Mouse (Mus musculus) stomach, embryonic 16.5 days (tissue): ENCODE data around the gene Ephb2. TPM values are rescaled to one million over a fixed set of nuclear protein-coding genes. Genes with fewer than 3 reads are reported as not detected.
A peak's percentile ranks its signal among the peaks of the same experiment; 100 is the strongest.

Source experiments
- ATAC-seq: fragments of 200-750 bp; cut with Nextera tagmentation; 2 replicates; pipeline ENCODE4 v1.8.0; 2017; ENCODE audit warnings: moderate number of reproducible peaks, moderate TSS enrichment; ENCODE audit not compliant: insufficient read depth, low FRiP score
- H3K27ac ChIP-seq: fragments of 300-500 bp; sonication (generic); 2 replicates; pipeline ENCODE4 v1.5.1; 2014; ENCODE audit warnings: low read length
- H3K27me3 ChIP-seq: fragments of 300-500 bp; sonication (generic); 2 replicates; pipeline ENCODE4 v1.6.1; 2014; ENCODE audit warnings: low read length, control low read depth, mixed read lengths; ENCODE audit not compliant: control insufficient read depth, insufficient read depth
- H3K36me3 ChIP-seq: fragments of 300-500 bp; sonication (generic); 2 replicates; pipeline ENCODE4 v1.6.1; 2014; ENCODE audit warnings: low read length; ENCODE audit not compliant: control insufficient read depth, insufficient read depth
- H3K4me1 ChIP-seq: fragments of 300-500 bp; sonication (generic); 2 replicates; pipeline ENCODE4 v1.6.1; 2014; ENCODE audit warnings: low read length, control low read depth, mixed read lengths; ENCODE audit not compliant: control insufficient read depth, insufficient read depth
- H3K4me2 ChIP-seq: fragments of 300-500 bp; sonication (generic); 2 replicates; pipeline ENCODE4 v1.6.1; 2014; ENCODE audit warnings: low read depth, low read length, mixed read lengths
- H3K4me3 ChIP-seq: fragments of 300-500 bp; sonication (generic); replicated peaks from 2 replicates; pipeline ENCODE4 v1.5.1; 2014; ENCODE audit warnings: mild to moderate bottlenecking, low read length
- H3K9ac ChIP-seq: fragments of 300-500 bp; sonication (generic); 2 replicates; pipeline ENCODE4 v1.6.1; 2014; ENCODE audit warnings: low read length
- H3K9me3 ChIP-seq: fragments of 300-500 bp; sonication (generic); replicated peaks from 2 replicates; pipeline ENCODE4 v1.6.1; 2016; ENCODE audit warnings: low read length, control low read depth; ENCODE audit not compliant: control insufficient read depth
- WGBS: fragments of 180-500 bp; shearing (Covaris S2); extraction: QIAGEN DNeasy Blood & Tissue Kit; methylation state at CpG from one replicate; pipeline ENCODE4 v1.1.7; 2014; 5-methylcytosine and 5-hydroxymethylcytosine counted together
- polyA plus RNA-seq: library from polyadenylated mRNA; unstranded; fragments of >200 nt; fragmentation: Nextera tagmentation; extraction: Ambion mirVana; gene quantifications from 2 replicates; pipeline ENCODE4 v1.2.1, GENCODE M21; 2015

Ephb2 gene
- polyA plus RNA-seq, 1 experiment from 2014 or later = 3.8 TPM

DNA sequence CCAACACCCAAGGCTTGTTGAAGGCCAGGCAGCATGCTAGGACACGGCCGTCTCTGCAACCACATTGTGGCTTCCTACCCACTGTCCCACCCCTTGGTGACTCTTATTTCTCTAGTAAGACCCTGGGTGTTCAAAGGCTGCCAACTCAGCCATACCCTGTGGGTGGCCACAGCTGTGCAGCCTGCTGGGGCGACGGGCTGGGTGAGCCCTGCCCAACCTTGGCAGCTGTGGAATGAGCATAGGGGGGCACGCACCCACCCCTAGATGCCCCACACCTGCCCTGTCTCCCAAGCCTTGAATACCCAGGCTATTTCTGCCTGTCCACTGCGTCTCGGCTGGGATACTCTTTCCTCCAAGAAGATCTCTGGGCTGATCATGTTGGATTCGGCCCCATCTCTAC, 81.5 kb downstream of the Ephb2 start:
- Histone ChIP-seq H3K4me2 (no peak overlapping the region), H3K9ac (no peak overlapping the region), H3K9me3 (no peaks in the 10 kb centered on the region), H3K27me3 (no peaks in the 10 kb centered on the region), H3K27ac (no peak overlapping the region), H3K4me3 (no peak overlapping the region), H3K4me1 (peaks cover 52% of the 10 kb centered on the region), H3K36me3 (no peaks in the 10 kb centered on the region)
- 82% methylated on average over 8 of the region's 8 CpGs for WGBS
- no peak for ATAC-seq

DNA sequence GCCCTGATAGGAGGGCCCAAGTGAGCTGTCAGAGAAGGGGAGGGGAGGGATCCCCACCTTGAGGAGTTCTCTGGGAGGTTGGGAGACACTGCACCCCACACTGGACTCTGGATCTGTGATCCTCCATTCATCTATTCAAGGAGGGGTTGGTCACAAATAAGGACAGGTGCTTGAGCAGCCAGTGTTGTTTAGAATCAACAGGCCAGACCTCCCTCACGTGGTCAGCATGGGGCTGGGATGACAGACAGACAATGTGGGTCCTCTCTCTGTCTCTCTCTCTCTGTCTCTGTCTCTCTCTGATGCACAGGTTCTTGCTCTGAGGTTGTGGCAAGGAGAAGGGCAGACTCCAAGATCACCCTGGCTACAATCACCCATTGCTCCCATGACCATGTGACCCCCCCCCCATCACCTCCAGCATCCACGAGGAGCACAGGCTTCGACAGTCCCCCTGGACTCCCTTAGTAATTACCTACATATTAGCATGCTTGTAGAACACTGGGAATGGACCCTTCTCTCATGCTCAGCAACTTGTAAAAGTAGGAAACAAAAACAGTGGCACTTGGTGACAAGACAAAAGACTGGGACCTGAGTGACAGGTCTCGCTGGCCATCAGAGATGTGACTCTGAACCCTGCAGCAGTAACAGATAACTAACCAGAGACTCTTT, 84.3 kb downstream of the Ephb2 start:
- peak overlapping the region; percentile 29; the same call in 1 of the 2 replicates for H3K27ac ChIP-seq
- H3K4me1 ChIP-seq = peaks cover 48% of the 10 kb centered on the region

DNA sequence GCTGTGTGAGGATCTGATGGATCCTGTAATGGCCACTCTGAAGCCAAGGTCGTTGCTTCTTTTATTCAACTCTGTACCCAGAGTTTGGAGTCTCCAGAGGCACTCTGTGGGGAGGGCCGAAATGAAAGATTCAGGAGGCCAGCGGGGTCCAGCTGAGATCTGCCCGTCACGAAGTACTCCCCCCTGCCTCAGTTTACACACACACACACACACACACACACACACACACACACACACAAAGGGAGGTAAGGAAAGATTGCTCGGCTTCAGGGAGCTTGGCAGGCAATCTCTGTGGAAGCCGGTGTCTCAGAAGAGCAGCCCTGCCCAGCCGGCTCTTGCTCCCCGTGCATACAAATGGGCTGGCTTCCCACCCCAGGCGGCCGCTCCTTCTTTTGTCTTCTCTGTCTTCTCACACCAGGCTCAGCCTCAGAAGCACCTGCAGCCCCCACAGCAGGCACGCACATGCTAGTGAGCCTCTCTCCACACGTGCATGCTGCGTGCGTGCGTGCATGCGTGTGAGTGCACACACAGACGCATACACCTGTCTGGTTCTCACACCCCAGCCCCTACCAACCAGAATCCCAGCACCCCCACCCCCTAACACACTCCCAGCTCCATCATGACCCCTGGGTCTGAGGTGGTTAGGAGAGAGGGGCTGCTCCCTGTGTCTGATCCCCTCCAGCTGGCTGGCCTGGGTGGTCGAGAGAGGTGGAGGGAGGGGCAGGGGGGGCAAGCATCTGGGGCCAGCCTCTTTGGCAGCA, 85.0 kb downstream of the Ephb2 start:
- Histone ChIP-seq H3K27ac (peak overlapping the region; percentile 52), H3K27me3 (no peaks in the 10 kb centered on the region), H3K4me2 (0 out of 2 replicates have a peak overlapping the region, but pooled peaks have one; percentile 19), H3K9ac (peak overlapping the region; percentile 57), H3K9me3 (no peaks in the 10 kb centered on the region), H3K4me3 (no peak overlapping the region), H3K4me1 (peaks cover 43% of the 10 kb centered on the region), H3K36me3 (no peaks in the 10 kb centered on the region)
- ATAC-seq = no peak
- 25% methylated on average over 19 of the region's 19 CpGs for WGBS

More for the DNA sequence above, 84.3 kb downstream of the Ephb2 start:
- no peak for ATAC-seq
- H3K9ac ChIP-seq = peak overlapping the region; percentile 57
- no peaks in the 10 kb centered on the region for H3K9me3 ChIP-seq
- H3K4me2 ChIP-seq = no peak overlapping the region
- WGBS = 50% methylated on average over 4 of the region's 4 CpGs
- no peak overlapping the region for H3K4me3 ChIP-seq
- H3K27me3 ChIP-seq = no peaks in the 10 kb centered on the region
- H3K36me3 ChIP-seq = no peaks in the 10 kb centered on the region

DNA sequence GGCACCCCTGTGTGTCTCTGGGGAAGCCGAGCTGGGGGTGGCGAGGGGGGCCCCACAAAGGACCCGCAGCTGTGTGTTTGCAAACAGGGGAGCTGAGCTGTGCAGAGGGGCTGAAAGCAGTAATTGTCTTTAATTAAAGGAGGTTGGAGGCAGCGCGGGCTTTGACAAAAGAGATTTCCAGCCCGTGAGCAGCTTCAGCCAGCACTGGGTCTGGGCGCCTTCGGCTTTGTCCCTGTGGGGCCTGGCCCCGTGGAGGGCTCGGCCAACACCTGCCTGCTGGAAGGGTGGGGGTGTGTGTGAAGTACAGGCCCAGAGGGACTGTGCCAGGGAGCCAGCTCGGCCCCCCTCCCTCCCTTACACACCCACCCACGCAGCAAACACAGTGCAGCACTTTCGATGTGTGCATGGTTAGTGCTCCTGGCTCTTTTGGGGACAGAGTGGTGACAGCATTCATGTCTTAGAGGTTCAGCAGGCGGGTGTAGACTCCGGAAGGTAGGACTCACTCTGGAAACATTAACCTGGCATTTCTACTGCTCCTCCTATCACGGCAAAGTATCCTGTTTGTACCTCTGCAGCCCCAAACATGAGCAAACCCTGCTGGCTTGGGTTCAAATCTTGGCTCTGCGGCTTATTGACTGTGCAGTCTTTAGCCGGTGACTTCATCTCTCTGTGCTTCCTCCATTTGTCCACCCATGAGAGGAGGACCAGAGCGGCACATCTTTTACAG, 85.8 kb downstream of the Ephb2 start:
- H3K9ac ChIP-seq = peak overlapping the region; percentile 19
- no peak overlapping the region for H3K4me2 ChIP-seq
- H3K27me3 ChIP-seq = no peaks in the 10 kb centered on the region
- H3K36me3 ChIP-seq = no peaks in the 10 kb centered on the region
- H3K4me1 ChIP-seq = peaks cover 36% of the 10 kb centered on the region
- no peaks in the 10 kb centered on the region for H3K9me3 ChIP-seq
- peak; percentile 62 for ATAC-seq
- 43% methylated on average over 19 of the region's 19 CpGs for WGBS
- H3K27ac ChIP-seq = peak overlapping the region; percentile 52
- H3K4me3 ChIP-seq = no peak overlapping the region

GRCm38 (mm10) chr4:136749431-136749830, 86.4 kb downstream of the Ephb2 start:
- peak overlapping the region; percentile 19 for H3K9ac ChIP-seq
- no peaks in the 10 kb centered on the region for H3K36me3 ChIP-seq
- WGBS = 52% methylated on average over 4 of the region's 4 CpGs
- H3K27me3 ChIP-seq = no peaks in the 10 kb centered on the region
- ATAC-seq = no peak
- H3K27ac ChIP-seq = peak overlapping the region; percentile 52; the same call in 1 of the 2 replicates
- peaks cover 30% of the 10 kb centered on the region for H3K4me1 ChIP-seq
- no peak overlapping the region for H3K4me3 ChIP-seq
- no peak overlapping the region for H3K4me2 ChIP-seq
- H3K9me3 ChIP-seq = no peaks in the 10 kb centered on the region

GRCm38 (mm10) chr4:136748842-136749392, 86.9 kb downstream of the Ephb2 start:
- no peak overlapping the region; the same call in none of the 2 replicates for H3K9ac ChIP-seq
- H3K27me3 ChIP-seq = no peaks in the 10 kb centered on the region
- no peaks in the 10 kb centered on the region for H3K36me3 ChIP-seq
- 36% methylated on average over 7 of the region's 7 CpGs for WGBS
- H3K4me3 ChIP-seq = no peak overlapping the region
- no peak overlapping the region for H3K4me2 ChIP-seq
- H3K4me1 ChIP-seq = peaks cover 28% of the 10 kb centered on the region
- H3K27ac ChIP-seq = peak overlapping the region; percentile 23
- peak; percentile 48 for ATAC-seq
- H3K9me3 ChIP-seq = no peaks in the 10 kb centered on the region

DNA sequence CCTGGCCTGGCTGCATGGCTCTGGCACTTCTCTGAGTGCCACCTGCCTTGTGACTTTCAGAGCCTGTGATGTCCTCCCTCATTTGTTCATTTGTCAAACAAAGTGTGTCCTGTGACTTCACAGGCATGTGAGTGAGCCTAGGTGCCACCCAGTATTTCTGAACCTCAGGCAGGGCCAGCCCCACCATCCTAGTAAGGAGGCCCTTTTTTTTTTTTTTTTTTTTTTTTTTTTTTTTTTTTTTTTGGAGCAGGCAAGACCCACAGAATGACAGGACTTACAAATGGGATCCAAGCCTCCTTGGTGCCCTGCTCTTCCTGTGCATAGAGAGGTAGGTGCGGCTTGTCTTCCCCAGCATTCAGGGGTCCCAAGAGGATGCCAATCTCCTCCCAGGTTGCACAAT, 89.3 kb downstream of the Ephb2 start:
- WGBS = 77% methylated on average over 1 of the region's 1 CpGs
- peaks cover 43% of the 10 kb centered on the region for H3K4me1 ChIP-seq
- no peak overlapping the region for H3K4me3 ChIP-seq
- no peaks in the 10 kb centered on the region for H3K27me3 ChIP-seq
- H3K9ac ChIP-seq = no peak overlapping the region
- ATAC-seq = no peak
- no peak overlapping the region for H3K4me2 ChIP-seq
- no peak overlapping the region for H3K27ac ChIP-seq
- no peaks in the 10 kb centered on the region for H3K9me3 ChIP-seq
- H3K36me3 ChIP-seq = no peaks in the 10 kb centered on the region

DNA sequence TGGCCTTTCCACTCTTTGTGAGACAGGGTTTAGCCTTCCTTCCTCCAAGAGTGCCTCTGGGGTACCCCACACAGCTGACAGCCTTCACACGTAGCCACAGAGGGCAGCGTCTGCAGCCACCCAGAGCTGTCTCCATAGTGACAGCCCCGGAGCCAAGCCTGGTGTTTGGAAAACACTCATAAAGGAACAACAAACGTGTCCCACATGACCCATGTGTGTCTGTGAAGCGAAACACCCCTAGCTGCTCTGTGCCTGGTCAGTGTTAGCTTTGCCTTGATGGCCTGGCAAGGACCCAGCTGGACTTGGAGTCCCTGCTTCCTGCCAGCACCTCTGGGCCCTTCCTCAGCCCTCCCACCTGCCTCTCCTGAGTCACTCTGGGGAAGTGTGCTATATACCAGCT, 93.1 kb downstream of the Ephb2 start:
- Histone ChIP-seq H3K36me3 (no peaks in the 10 kb centered on the region), H3K4me1 (peaks cover 19% of the 10 kb centered on the region), H3K9me3 (no peaks in the 10 kb centered on the region), H3K4me2 (no peak overlapping the region), H3K9ac (peak overlapping the region; percentile 21; the same call in 1 of the 2 replicates), H3K4me3 (no peak overlapping the region), H3K27ac (peak overlapping the region; percentile 37; the same call in 1 of the 2 replicates), H3K27me3 (no peaks in the 10 kb centered on the region)
- WGBS = 8% methylated on average over 5 of the region's 5 CpGs
- peak; percentile 81 for ATAC-seq
